Mouse (Mus musculus): ENCODE measurements around the gene B4galt1. TPM values are rescaled to one million over a fixed set of nuclear protein-coding genes. Genes with fewer than 3 reads are reported as not detected.

Gene B4galt1
- polyA plus RNA-seq, 1 experiment from 2014 or later: 8.8 TPM

GRCm38 (mm10) chr4:40885166-40885525 lies 31.3 kb upstream of the B4galt1 start:
- H3K4me3 ChIP-seq (replicated peaks): no peak overlapping the region
- H3K36me3 ChIP-seq: no peaks in the 10 kb centered on the region
- ATAC-seq (ENCODE audit: low FRiP score): no peak
- H3K27ac ChIP-seq (replicated peaks): no peak overlapping the region
- H3K9ac ChIP-seq (replicated peaks): no peak overlapping the region
- WGBS: 84% methylated on average over 2 of the region's 2 CpGs
- H3K4me2 ChIP-seq: no peak overlapping the region
- no peaks in the 10 kb centered on the region for H3K27me3 ChIP-seq (replicated peaks)
- H3K4me1 ChIP-seq: no peaks in the 10 kb centered on the region
- H3K9me3 ChIP-seq (replicated peaks): no peaks in the 10 kb centered on the region

- Histone ChIP-seq H3K4me1 (no peaks in the 10 kb centered on the region), H3K27me3 (replicated peaks) (no peaks in the 10 kb centered on the region), H3K9ac (replicated peaks) (no peak overlapping the region), H3K9me3 (replicated peaks) (no peaks in the 10 kb centered on the region), H3K4me2 (no peak overlapping the region), H3K36me3 (no peaks in the 10 kb centered on the region), H3K27ac (replicated peaks) (no peak overlapping the region), H3K4me3 (replicated peaks) (no peak overlapping the region)
- 86% methylated on average over 12 of the region's 12 CpGs for WGBS
- ATAC-seq (ENCODE audit: low FRiP score): no peak
Measured at GRCm38 (mm10) chr4:40884282-40885165, 30.7 kb upstream of the B4galt1 start.

- Histone ChIP-seq H3K4me2 (no peak overlapping the region), H3K4me1 (no peaks in the 10 kb centered on the region), H3K27ac (replicated peaks) (no peak overlapping the region), H3K4me3 (replicated peaks) (no peak overlapping the region), H3K9me3 (replicated peaks) (no peaks in the 10 kb centered on the region), H3K9ac (replicated peaks) (no peak overlapping the region), H3K27me3 (replicated peaks) (no peaks in the 10 kb centered on the region), H3K36me3 (no peaks in the 10 kb centered on the region)
- WGBS: 87% methylated on average over 10 of the region's 10 CpGs
- no peak for ATAC-seq (ENCODE audit: low FRiP score)
Measured at GRCm38 (mm10) chr4:40883200-40883599, 29.4 kb upstream of the B4galt1 start.

- no peak overlapping the region for H3K9ac ChIP-seq (replicated peaks)
- 84% methylated on average over 5 of the region's 5 CpGs for WGBS
Measured at GRCm38 (mm10) chr4:40877528-40877927, 23.7 kb upstream of the B4galt1 start.

GRCm38 (mm10) chr4:40876814-40877371 lies 23.1 kb upstream of the B4galt1 start:
- Histone ChIP-seq H3K9ac (replicated peaks) (no peak overlapping the region), H3K4me2 (no peak overlapping the region), H3K4me1 (peaks cover 16% of the 10 kb centered on the region), H3K27ac (replicated peaks) (0 out of 2 replicates have a peak overlapping the region, but pooled peaks have one; percentile 37), H3K9me3 (replicated peaks) (no peaks in the 10 kb centered on the region), H3K27me3 (replicated peaks) (no peaks in the 10 kb centered on the region), H3K4me3 (replicated peaks) (no peak overlapping the region), H3K36me3 (no peaks in the 10 kb centered on the region)
- WGBS: 37% methylated on average over 12 of the region's 12 CpGs
- ATAC-seq (ENCODE audit: low FRiP score): 0 out of 2 replicates have a peak, but pooled peaks have one; percentile 28

More at GRCm38 (mm10) chr4:40877528-40877927, 23.7 kb upstream of the B4galt1 start:
- peaks cover 16% of the 10 kb centered on the region for H3K4me1 ChIP-seq
- no peak for ATAC-seq (ENCODE audit: low FRiP score)
- H3K9me3 ChIP-seq (replicated peaks): no peaks in the 10 kb centered on the region
- no peak overlapping the region for H3K4me3 ChIP-seq (replicated peaks)
- no peaks in the 10 kb centered on the region for H3K36me3 ChIP-seq
- no peaks in the 10 kb centered on the region for H3K27me3 ChIP-seq (replicated peaks)
- H3K27ac ChIP-seq (replicated peaks): no peak overlapping the region
- no peak overlapping the region for H3K4me2 ChIP-seq

GRCm38 (mm10) chr4:40875842-40876241 lies 22.0 kb upstream of the B4galt1 start:
- H3K4me2 ChIP-seq: no peak overlapping the region
- H3K4me3 ChIP-seq (replicated peaks): no peak overlapping the region
- no peak overlapping the region for H3K27ac ChIP-seq (replicated peaks)
- ATAC-seq (ENCODE audit: low FRiP score): no peak
- no peak overlapping the region for H3K9ac ChIP-seq (replicated peaks)
- 86% methylated on average over 20 of the region's 20 CpGs for WGBS
- no peaks in the 10 kb centered on the region for H3K36me3 ChIP-seq
- H3K4me1 ChIP-seq: peaks cover 16% of the 10 kb centered on the region
- no peaks in the 10 kb centered on the region for H3K9me3 ChIP-seq (replicated peaks)
- no peaks in the 10 kb centered on the region for H3K27me3 ChIP-seq (replicated peaks)

GRCm38 (mm10) chr4:40874794-40875552 lies 21.2 kb upstream of the B4galt1 start:
- no peak overlapping the region for H3K9ac ChIP-seq (replicated peaks)
- no peaks in the 10 kb centered on the region for H3K27me3 ChIP-seq (replicated peaks)
- H3K27ac ChIP-seq (replicated peaks): no peak overlapping the region
- no peak for ATAC-seq (ENCODE audit: low FRiP score)
- H3K4me2 ChIP-seq: no peak overlapping the region
- H3K4me1 ChIP-seq: peaks cover 16% of the 10 kb centered on the region
- WGBS: 78% methylated on average over 5 of the region's 5 CpGs
- no peaks in the 10 kb centered on the region for H3K9me3 ChIP-seq (replicated peaks)
- H3K36me3 ChIP-seq: no peaks in the 10 kb centered on the region
- no peak overlapping the region for H3K4me3 ChIP-seq (replicated peaks)

- Histone ChIP-seq H3K9ac (replicated peaks) (no peak overlapping the region), H3K4me2 (no peak overlapping the region), H3K4me3 (replicated peaks) (no peak overlapping the region), H3K36me3 (no peaks in the 10 kb centered on the region), H3K4me1 (peaks cover 16% of the 10 kb centered on the region), H3K27ac (replicated peaks) (peak overlapping the region; percentile 10), H3K9me3 (replicated peaks) (no peaks in the 10 kb centered on the region), H3K27me3 (replicated peaks) (no peaks in the 10 kb centered on the region)
- WGBS: 24% methylated on average over 6 of the region's 6 CpGs
- peak; percentile 65; the same call in 1 of the 2 replicates for ATAC-seq (ENCODE audit: low FRiP score)
Measured at GRCm38 (mm10) chr4:40874151-40874600, 20.4 kb upstream of the B4galt1 start.

GRCm38 (mm10) chr4:40873320-40873719 lies 19.5 kb upstream of the B4galt1 start:
- H3K9me3 ChIP-seq (replicated peaks): no peaks in the 10 kb centered on the region
- H3K4me2 ChIP-seq: no peak overlapping the region
- H3K4me3 ChIP-seq (replicated peaks): no peak overlapping the region
- peaks cover 21% of the 10 kb centered on the region for H3K4me1 ChIP-seq
- ATAC-seq (ENCODE audit: low FRiP score): no peak
- H3K36me3 ChIP-seq: no peaks in the 10 kb centered on the region
- H3K27me3 ChIP-seq (replicated peaks): no peaks in the 10 kb centered on the region
- WGBS: 83% methylated on average over 2 of the region's 2 CpGs
- no peak overlapping the region for H3K9ac ChIP-seq (replicated peaks)
- peak overlapping the region; percentile 10; the same call in 1 of the 2 replicates for H3K27ac ChIP-seq (replicated peaks)

GRCm38 (mm10) chr4:40872129-40872528 lies 18.3 kb upstream of the B4galt1 start:
- Histone ChIP-seq H3K9me3 (replicated peaks) (no peaks in the 10 kb centered on the region), H3K9ac (replicated peaks) (no peak overlapping the region), H3K36me3 (no peaks in the 10 kb centered on the region), H3K27me3 (replicated peaks) (no peaks in the 10 kb centered on the region), H3K4me3 (replicated peaks) (no peak overlapping the region), H3K27ac (replicated peaks) (no peak overlapping the region), H3K4me2 (no peak overlapping the region), H3K4me1 (peaks cover 17% of the 10 kb centered on the region)
- no peak for ATAC-seq (ENCODE audit: low FRiP score)
- 92% methylated on average over 3 of the region's 3 CpGs for WGBS

- Histone ChIP-seq H3K9me3 (replicated peaks) (no peaks in the 10 kb centered on the region), H3K27me3 (replicated peaks) (no peaks in the 10 kb centered on the region), H3K27ac (replicated peaks) (no peak overlapping the region), H3K4me2 (no peak overlapping the region), H3K9ac (replicated peaks) (no peak overlapping the region), H3K4me3 (replicated peaks) (no peak overlapping the region), H3K4me1 (peaks cover 12% of the 10 kb centered on the region), H3K36me3 (no peaks in the 10 kb centered on the region)
- WGBS: 100% methylated on average over 4 of the region's 4 CpGs
- ATAC-seq (ENCODE audit: low FRiP score): no peak
Measured at GRCm38 (mm10) chr4:40870206-40870605, 16.4 kb upstream of the B4galt1 start.

Measured in neural tube, embryonic 15.5 days (tissue).